Mouse (Mus musculus): ENCODE data around the gene Msi2.

GRCm38 (mm10) chr11:88619468-88620157, 98.7 kb downstream of the Msi2 start:
- no peak for TF ChIP-seq CTCF (IDR thresholded peaks at IDR 0.05; ENCODE audit: low read depth, low read length)
- no peak for TF ChIP-seq POLR2A (IDR thresholded peaks at IDR 0.05; ENCODE audit: extremely low read depth, insufficient read depth, low read length)
